Mouse (Mus musculus) adipocyte (in vitro differentiated cells): ENCODE data around the gene Ano4.
"Not testable (repeated sequence)": the region's sequence is repeated elsewhere in the genome, so short reads cannot be mapped to it uniquely, and the experiment has no call there.

Experiments used
- DNase-seq: peaks from one replicate; pipeline ENCODE4 v3.0.0-alpha.2; 2016; ENCODE audit warnings: low spot score

The Ano4 gene

DNA sequence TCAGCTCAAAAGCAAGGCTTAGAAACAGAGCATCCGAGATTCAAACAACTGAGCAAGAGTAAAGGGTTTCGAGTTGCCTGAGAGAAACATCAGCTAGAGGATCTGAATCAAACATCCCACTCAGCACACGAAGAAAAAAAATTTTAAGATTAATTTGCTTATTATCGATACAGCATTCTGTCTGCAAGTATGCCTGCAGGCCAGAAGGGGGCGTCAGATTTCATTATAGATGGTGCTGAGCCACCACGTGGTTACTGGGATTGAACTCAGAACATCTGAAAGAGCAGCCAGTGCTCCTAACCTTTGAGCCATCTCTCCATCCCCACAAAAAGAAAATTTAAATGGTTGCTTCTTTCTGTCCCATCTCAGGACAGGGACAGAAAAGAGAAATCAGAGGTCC lies 223.2 kb downstream of the Ano4 start:
- DNase-seq, result no peak

DNA sequence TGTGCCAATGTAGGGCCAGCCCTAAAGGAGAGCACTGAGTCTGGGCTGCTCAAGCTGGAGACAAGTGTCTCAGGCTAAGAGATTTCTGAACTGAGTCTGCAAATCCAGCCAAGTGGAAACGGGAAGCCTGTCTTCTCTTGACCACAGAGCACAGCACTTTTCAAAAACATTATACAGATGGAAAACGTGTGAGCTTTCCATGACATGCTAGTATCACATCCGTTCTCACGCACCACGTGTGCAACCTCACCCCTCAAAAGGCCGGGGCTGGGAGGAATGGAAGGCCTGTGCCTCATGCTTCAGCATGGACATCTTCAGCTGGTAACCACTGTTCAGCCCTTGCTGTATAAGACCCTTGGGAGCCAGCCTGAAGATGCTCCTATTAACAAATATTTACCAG lies 230.2 kb downstream of the Ano4 start:
- DNase-seq, result no peak

DNA sequence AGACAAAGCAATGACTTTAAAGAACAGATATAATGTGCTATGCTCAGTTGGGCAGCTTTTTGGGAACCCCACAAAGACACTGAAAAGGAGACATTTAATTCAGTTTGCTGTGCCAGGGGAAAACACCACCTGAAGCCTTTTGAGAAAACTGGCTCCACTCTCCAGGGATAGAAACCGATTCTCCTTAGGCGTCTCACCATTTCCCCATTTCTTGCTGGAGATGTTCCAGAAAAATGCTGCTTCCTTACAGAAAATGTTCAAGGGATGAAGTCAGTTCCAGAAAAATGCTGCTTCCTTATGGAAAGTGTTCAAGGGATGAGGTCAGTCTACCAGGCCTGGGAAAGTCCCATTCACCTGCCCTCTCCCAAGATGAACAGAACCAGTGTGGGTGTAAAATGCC lies 233.1 kb downstream of the Ano4 start:
- DNase-seq, result no peak

DNA sequence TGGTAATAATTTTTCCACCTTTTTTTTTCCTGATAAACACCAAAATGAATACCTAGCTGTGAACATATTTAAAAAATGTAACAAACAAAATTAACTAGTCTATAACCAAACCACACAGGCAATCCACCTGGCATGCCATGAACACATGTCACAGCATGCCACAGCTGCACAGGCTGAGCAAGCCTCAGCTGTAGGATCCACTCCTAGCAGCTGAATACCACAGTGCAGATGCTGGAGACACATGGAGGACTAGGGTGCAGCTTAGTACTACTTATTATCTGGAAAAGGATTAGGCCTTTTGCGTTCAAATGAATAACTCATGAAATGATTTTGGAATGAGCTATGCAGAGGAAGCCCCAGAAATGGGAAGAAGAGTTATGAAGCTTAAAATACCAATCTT lies 233.6 kb downstream of the Ano4 start:
- no peak for DNase-seq

DNA sequence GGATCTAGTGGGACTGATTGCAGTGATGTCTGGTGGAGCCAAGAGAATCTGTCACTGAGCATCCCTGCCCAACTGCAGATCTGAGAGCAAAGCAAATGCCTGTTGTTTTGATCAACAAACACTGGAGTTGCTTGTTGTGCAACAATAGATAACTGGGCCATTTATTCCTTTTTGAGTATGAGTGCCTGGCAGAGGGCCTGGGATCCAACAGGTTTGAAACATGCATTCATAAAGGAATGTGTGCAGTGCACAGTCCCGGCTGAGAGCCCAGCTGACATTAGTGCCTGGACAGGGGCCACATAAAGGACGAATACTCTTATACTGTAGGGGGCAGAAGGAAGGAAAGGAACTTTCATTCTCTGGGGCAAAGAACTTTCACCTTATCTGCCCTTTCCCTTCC lies 241.0 kb downstream of the Ano4 start:
- DNase-seq, result no peak

DNA sequence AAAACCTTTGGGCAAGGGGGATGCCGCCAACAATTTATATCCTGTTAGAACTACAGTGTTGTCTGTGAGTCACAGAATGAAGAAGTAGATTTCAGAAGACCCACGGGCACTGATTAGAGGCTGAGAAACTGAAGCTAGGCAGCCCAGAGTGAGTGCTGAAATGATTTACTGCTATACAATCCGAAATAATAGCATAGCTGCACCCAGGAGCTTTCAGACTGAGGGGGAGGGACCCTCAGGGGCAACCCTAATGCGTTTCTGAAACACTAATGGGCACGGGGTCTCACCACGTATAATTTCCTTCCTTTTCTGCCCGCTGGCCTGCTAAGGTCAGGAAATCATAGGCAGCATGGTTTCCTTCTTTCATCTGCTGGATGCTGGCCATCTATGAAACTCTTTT lies 242.5 kb downstream of the Ano4 start:
- DNase-seq, result no peak

DNA sequence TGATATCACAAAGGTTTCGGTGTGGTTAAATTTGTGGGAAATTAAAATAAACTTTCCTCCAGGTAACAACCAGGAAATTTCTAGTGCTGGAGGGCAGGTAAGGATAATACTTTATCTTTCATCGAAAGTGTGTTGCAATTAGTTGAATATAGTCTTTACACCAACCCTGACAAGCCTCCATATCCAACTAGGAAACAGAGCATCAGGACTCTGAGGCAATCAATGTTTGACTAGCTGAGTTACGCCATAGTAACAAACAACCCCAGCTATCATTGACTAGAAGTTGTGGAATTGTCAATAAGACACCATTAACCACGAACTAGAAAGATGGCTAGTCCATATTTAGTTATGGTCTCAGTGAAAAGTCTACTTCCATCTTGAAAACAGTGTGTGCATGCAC lies 246.4 kb downstream of the Ano4 start:
- no peak for DNase-seq

DNA sequence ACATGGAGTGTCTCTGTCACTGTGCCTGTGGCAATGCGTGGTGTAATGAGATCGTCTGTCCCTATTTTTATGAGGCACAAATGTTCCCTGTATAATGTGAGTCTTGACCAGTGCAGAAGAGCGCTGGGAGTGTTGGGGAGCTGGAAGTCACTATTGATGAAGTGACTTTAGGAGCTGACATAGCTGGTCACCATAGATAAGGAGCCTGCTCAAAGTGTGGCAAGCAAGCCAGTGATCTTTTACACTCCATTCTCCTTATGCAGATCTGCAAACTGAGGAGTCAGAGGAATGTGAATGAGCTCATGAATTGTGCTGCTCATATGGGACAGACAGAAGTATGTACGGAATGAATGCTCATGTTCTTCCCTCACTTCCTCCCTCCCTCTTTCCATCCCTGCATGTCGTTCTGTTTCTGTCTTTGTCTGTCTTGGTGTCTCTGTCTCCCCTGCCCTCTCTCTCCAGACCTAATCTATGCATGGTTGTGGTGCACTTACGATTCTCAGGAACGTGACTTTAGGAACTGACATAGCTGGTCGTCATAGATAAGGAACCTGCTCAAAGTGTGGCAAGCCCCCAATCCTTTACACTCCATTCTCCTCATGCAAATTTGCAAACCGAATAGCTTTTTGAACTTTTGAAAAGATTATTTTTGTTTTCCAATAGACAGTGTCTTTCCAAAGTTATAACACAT lies 252.1 kb downstream of the Ano4 start:
- DNase-seq, result no peak

DNA sequence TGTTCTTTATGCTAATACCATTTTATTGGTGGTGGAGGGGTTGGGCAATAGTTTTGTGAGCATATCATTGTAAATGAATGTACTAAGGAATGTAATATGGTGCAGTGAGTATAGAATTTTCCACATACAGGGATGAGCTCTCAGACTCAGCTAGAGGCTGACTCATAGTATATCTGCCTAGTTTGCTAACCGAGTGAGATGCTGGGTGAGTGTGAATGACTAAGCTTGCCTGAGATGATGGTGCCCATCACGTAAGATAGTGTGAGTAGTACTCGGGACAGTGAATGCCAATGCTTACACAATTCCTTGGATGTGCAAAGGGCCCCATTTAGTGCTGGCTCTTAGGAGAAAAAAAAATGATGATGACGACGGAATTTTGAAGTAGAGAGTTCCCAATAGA lies 267.1 kb downstream of the Ano4 start:
- DNase-seq, result no peak

DNA sequence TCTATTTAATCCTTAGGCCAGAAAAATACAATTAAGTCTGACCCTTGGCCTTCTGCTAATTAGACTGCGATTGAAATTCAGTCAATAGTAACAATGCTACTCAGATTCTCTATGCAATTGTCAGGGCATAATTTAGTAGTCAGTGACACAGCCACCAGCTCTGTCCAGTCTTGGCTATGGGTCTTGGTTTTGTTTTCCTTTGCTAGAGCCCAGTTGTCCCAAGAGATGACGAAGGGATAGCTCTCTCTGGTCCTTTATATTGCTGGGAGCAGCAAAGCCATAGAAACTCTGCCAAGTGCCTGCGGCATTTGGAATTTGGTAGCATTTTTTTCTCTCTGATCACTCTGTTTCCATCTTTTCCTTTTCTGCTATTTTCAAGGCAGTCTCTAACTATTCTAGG lies 288.7 kb downstream of the Ano4 start:
- no peak for DNase-seq

DNA sequence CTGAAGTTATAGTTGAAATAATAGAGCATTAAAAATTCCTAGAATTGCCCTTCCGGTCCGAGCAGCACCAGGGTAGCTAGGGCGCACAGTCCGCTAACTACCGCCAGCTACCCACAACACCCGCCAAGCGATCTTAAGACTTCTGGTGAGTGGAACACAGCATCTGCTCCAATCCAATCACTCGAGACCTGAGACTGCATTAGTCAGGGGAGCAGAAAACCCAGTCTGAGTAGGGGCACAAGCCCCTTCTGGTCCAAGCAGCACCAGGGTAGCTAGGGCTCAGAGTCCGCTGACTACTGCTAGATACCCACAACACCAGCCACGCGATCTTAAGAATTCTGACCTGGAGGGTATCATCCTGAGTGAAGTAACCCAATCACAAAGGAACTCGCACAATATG lies 299.6 kb downstream of the Ano4 start:
- not testable (repeated sequence) for DNase-seq

DNA sequence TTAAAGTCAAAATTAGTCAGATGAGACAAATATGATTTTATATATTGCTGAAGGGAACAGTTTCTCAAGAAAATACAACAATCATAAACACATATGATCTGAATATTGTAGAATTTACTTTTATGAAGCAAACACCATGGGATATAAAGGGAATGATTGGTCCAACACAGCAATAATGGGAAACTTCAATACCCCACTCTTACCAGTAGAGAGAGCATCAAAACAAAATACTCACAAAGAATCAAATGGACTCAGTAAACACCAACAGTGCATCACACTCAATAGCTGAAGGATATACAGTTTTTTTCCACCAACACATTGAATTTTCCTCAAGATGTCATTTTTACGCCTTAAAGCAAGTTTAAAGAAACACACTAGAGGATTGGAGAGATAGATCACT lies 300.4 kb downstream of the Ano4 start:
- no peak for DNase-seq

DNA sequence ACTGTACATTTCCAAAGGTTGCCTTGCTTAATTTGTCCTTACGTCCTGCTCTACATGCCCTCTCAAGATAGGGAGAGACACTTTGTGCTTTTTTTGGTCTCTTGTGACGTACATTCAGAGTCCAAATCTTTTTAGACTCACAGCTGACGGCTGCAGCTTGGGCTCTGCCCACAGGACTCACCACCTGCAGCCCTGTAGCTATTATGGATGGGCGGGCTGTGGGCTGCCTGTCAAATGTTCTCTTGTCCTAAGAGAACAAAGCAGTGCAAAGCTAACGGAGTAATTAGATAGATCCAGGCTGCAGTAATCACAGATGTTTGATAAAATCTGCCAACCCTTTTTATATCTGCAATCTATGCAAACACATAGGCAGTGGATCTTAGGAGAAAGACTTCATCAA lies 325.6 kb downstream of the Ano4 start:
- DNase-seq, result no peak

DNA sequence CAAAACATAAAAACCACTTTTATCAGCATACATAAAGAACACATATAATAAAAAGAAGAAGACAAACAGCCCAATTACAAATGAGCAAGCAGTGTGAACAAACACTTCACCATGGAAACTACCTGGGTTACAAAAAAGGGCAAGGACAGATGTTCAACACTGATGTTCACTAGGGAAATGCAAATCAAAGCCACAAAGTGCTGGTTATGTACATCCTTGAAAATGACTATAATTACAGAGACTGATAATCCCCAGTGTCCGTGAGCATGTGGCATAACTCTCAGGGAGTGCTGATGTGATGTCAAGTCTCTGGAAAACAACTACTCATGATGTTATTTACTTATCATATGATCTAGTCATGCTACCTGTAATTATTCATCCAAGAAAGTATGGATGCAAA lies 336.3 kb downstream of the Ano4 start:
- no peak for DNase-seq

DNA sequence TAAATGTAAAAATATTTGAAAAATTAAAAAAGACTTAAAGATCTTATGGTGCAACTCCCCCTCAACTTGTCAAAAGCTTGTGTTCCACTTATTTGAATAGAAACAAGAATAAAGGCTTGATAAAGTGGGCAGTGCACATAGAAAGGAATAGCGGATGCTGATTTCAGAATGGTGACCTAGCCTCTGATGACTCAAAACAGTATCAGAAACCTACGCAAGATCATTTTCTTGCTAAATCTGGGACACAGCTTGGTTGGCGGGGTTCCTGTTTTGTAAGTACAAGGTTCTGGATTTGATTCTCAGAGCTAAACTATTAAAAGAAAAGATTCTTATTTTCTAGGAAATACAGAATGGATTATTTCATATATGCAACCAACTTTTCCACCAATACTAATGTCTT lies 340.0 kb downstream of the Ano4 start:
- no peak for DNase-seq

DNA sequence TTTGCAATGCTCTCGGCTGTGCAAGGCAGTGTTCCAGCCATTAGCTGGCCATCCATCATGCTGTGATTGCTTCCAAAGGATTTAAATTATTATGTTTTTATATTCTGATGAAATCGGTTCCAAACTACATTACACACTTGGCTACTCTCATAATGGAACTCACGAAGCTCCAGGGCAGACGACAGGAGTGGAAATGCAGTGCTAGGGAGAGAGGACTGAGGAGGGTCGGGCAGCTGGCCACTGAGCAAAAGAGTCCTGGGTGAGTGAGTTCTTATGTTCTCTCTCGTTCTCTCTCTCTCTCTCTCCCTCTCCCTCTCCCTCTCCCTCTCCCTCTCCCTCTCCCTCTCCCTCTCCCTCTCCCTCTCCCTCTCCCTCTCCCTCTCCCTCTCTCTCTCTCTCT lies 357.6 kb downstream of the Ano4 start:
- peak; percentile 2 for DNase-seq

DNA sequence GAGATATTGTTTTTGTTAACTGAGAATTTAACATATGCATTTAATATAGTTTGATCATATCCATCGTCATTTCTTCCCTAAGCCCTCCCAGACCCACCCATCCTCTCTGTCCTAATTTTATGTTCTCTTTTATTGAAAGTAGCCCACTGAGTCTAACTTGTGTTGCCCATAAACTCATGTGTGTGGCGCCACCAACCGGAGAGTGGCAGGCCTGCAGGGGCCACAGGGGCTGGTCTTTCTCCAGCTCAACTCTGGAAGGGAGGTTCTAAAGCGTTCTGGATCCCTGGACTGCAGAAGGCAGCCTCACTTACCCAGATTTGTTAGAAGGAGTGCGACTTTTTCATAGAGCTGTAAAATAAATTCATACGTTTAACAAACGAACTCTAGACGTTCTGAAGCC lies 361.1 kb downstream of the Ano4 start:
- no peak for DNase-seq

DNA sequence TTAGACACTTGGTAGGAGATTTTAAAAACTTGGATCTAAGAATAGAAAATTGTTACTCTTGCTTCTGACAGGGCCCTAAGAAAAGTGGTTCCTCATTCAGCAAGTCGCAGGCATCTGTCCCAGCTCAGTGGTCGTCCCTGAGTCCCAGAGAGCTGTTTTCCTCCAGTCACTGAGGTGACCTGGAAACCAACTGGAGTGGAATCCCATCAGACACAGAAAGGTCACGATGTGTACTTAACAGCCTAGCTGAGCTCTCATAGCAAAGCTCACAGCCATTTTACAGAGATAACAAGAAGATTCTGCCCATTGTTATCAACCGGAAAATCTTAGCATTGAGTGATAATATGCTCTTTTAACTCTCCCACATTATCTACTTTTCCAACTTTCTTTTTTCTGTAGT lies 365.1 kb downstream of the Ano4 start:
- DNase-seq, result no peak

DNA sequence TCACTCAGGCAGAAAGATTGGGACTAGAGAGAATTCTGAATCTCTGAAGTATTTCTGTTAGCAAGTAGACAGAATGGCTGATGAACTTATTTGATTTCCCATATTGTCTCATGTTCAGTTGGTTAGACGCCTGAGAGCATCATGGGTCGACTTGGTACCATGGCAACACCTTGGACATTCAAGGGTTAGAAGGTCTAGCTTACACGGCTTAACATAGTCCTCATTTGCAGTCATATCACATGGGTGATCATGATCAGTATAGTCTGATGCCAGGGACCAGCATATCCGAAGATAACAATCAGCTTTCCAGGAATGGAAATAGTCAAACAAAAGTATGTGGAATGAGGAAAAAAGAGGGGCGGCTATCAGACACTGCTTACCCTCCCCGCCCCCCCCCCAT lies 365.6 kb downstream of the Ano4 start:
- no peak for DNase-seq

DNA sequence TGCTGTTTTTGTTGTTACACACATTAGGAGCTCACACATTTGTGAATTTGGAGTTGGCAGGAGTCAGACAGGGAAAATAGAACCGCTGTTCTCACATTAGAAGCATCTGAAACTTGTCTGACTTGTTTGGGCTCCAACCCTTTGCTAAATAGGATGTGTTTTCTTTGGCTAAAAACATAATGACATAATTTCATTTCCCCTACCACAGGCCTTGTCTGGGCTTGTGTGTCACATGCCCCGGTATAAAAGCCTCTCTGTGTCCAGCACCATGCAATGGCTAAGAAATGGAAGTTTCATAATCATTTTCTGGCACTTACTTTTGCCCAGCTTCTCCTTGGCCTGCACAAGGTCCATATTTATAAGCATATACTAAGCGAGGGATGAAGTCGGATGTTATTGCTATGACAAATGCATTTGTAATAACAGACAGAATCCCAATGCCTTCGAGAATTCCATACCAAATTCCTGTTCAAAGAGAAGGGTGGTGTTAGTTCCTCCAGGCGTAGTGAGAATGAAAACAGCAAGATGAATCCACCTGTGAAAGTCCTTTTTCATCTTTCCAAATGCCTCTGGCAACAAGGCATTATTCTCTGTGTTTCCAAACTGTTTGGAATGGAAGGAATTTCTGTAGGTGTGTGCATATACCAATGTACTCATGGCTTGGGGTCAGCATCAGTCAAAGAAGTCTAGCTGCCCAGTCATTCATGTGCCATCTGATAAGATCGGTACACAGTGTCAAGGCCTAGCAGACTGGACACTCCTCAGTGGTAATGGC lies 373.4 kb downstream of the Ano4 start:
- peak; percentile 6 for DNase-seq

DNA sequence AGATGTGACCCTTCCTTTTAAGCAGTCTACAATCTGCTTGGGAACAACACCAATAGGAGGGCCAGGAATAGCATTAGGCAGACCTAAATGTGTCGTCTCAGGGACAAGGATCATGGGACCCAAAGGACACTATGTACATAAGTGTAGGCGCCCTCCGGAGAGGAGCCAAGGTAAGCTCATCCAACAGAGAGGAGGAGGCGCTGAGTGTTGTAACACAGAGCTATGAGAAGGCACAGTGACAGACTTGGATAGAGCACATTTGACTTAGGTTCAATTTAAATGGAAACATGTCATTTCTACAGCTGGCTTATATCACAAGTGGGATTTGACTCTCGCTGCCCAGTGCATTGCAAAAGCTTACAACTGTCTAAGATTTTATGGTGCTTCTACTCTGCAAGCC lies 376.0 kb downstream of the Ano4 start:
- DNase-seq, result no peak

DNA sequence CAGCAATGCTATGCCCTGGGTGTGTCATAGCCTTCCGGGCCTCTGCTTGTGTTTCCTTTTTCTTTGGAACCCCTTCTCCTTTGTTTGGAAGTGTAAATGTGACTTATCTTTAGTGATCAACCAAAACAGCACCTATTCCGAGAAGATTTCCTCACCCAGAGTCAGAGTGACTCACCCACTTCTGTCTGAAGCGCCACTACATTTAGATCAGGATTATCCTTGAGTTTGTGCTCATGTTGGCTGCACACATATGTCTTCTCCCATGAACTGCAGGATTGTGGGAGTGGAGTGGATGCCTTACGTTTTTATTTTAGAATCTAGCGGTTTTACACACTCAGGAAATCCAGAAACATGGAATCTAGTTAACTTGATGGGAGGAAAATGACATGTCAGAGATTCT lies 383.8 kb downstream of the Ano4 start:
- DNase-seq, result no peak

DNA sequence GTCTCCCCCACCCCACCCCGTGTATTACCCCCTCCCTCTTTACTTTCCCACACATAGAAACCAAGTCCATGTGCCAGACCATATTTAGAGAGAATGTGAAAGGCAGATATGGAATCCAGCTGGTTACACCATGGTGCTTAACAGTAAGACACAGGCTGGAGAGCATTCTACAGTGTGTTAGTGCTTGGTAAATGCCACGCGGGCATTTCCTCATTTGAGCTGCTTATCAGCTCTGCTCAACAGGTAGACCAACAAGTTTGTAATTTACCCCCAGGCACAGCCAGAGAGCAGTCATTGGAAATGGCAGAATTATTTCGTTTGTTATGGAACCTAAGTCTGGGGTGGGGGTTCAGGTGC lies 394.3 kb downstream of the Ano4 start:
- DNase-seq, result no peak

DNA sequence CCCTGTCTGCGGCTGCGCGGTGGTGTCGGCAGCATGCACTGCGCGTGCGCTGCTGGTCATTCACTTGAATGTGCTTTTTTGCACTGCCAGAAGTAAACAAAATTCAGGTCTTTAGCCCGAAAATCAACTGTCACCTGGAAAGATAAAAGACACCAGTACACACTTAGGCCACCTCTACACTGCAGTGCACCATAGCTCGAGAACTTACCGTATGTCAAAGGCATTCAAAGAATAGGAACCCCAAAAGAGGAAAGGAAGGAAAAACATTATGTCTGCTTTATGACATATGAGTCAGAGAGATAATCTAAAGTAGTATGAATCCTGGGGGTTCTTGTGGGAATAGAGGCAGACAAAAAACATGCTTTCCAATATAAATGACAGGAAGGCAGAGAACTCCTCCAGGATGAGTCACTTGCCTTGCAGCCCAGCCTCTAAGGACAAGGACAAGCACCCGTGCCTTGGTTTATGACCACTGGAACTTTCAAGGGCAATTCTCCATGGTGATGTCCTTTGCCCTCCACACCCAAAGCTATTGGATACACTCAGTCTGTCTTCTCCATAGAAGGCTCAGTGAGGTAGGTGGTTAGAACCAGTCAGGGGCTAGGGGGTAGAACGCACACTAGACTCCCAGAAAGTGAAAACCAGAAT lies 394.8 kb downstream of the Ano4 start:
- no peak for DNase-seq
